Mouse (Mus musculus) CH12.LX (cell line): Measurements from ENCODE around the gene Tns3. TPM values are rescaled to one million over a fixed set of nuclear protein-coding genes. Genes with fewer than 3 reads are reported as not detected.

Experiments used
- DNase-seq: peaks from one replicate; pipeline ENCODE4 v3.0.0-alpha.2; 2013; ENCODE audit errors: extremely low read depth
- H3K27ac ChIP-seq: 2 replicates; pipeline ENCODE4 v1.5.1; 2012; ENCODE audit warnings: low read depth, mild to moderate bottlenecking, control low read depth, moderate library complexity; ENCODE audit not compliant: insufficient read depth
- H3K27me3 ChIP-seq: replicated peaks from 2 replicates; pipeline ENCODE3; 2012; ENCODE audit warnings: inconsistent platforms
- H3K36me3 ChIP-seq, 2 experiments: replicated peaks in 1 of 2; 2 replicates each; pipeline versions ENCODE3 to v1.6.1; 2012; ENCODE audit warnings: inconsistent platforms in 1 of 2, low read length in 1 of 2, mild to moderate bottlenecking in 1 of 2, mixed read lengths in 1 of 2, moderate library complexity in 1 of 2; ENCODE audit not compliant: control insufficient read depth in 1 of 2, insufficient read depth in 1 of 2
- H3K4me1 ChIP-seq, 2 experiments: 2 replicates each; pipeline ENCODE4 v1.6.1; 2012; ENCODE audit warnings: inconsistent platforms in 1 of 2, moderate library complexity in 1 of 2; ENCODE audit not compliant: insufficient read depth in 2 of 2, control insufficient read depth in 1 of 2
- H3K4me2 ChIP-seq: 2 replicates; pipeline ENCODE4 v1.6.1; 2012; ENCODE audit warnings: low read depth, mild to moderate bottlenecking, control low read depth; ENCODE audit not compliant: poor library complexity, insufficient read depth, severe bottlenecking
- H3K4me3 ChIP-seq, 3 experiments: fragments of 150-350 bp in 1 of 3; sonication (generic) in 1 of 3; replicated peaks in 1 of 3; 2 replicates each; pipeline versions ENCODE3 to v1.5.1; 2011 to 2012; ENCODE audit warnings: low read depth in 2 of 3, low read length in 2 of 3, mild to moderate bottlenecking in 2 of 3, moderate library complexity in 2 of 3, control low read depth in 1 of 3, improper control_type of control experiment in 1 of 3, inconsistent platforms in 1 of 3, mixed read lengths in 1 of 3; ENCODE audit not compliant: poor library complexity in 1 of 3
- H3K79me2 ChIP-seq: replicated peaks from 2 replicates; pipeline ENCODE4 v1.6.1; 2012; ENCODE audit warnings: mild to moderate bottlenecking, moderate library complexity; ENCODE audit not compliant: control insufficient read depth, poor library complexity, insufficient read depth, severe bottlenecking; ENCODE audit errors: extremely low read depth
- H3K9ac ChIP-seq: 2 replicates; pipeline ENCODE4 v1.6.1; 2012; ENCODE audit warnings: low read depth, mild to moderate bottlenecking, control low read depth, moderate library complexity; ENCODE audit not compliant: insufficient read depth
- H3K9me3 ChIP-seq: replicated peaks from 2 replicates; pipeline ENCODE3; 2012; ENCODE audit warnings: low read length, inconsistent platforms, mixed read lengths
- BHLHE40 ChIP-seq: IDR thresholded peaks from 2 replicates; pipeline ENCODE4 v1.6.1; 2011; ENCODE audit warnings: mild to moderate bottlenecking, low read depth, low read length, improper control_type of control experiment
- CHD2 ChIP-seq: IDR thresholded peaks from 2 replicates; pipeline ENCODE4 v1.6.1; 2011; ENCODE audit warnings: low read length, improper control_type of control experiment
- CTCF ChIP-seq, 2 experiments: IDR thresholded peaks in 1 of 2; conservative IDR thresholded peaks in 1 of 2; 2 replicates each; pipeline ENCODE4 v1.5.1; 2011 to 2012; ENCODE audit warnings: low read depth in 2 of 2, low read length in 2 of 2, improper control_type of control experiment in 1 of 2, inconsistent platforms in 1 of 2, mild to moderate bottlenecking in 1 of 2, moderate library complexity in 1 of 2
- ELF1 ChIP-seq: IDR thresholded peaks from 2 replicates; pipeline ENCODE4 v1.6.1; 2014; ENCODE audit warnings: low read depth, mild to moderate bottlenecking, inconsistent platforms, low read length, improper control_type of control experiment
- EP300 ChIP-seq: IDR thresholded peaks from 2 replicates; pipeline ENCODE4 v1.6.1; 2011; ENCODE audit warnings: low read length, improper control_type of control experiment
- HCFC1 ChIP-seq: IDR thresholded peaks from 2 replicates; pipeline ENCODE4 v1.6.1; 2012; ENCODE audit warnings: low read depth, mild to moderate bottlenecking, inconsistent platforms, low read length, improper control_type of control experiment
- IRF4 ChIP-seq: IDR thresholded peaks from 2 replicates; pipeline ENCODE4 v1.6.1; 2014; ENCODE audit warnings: low read depth, mild to moderate bottlenecking, inconsistent platforms, low read length, improper control_type of control experiment
- JUND ChIP-seq: conservative IDR thresholded peaks from 2 replicates; pipeline ENCODE4 v1.6.1; 2011; ENCODE audit warnings: low read depth, low read length, improper control_type of control experiment
- MAFK ChIP-seq: IDR thresholded peaks from 2 replicates; pipeline ENCODE4 v1.6.1; 2011; ENCODE audit warnings: low read length, improper control_type of control experiment; ENCODE audit not compliant: insufficient replicate concordance
- MAZ ChIP-seq: IDR thresholded peaks from 2 replicates; pipeline ENCODE4 v1.6.1; 2012; ENCODE audit warnings: low read depth, mild to moderate bottlenecking, inconsistent platforms, low read length, improper control_type of control experiment, moderate library complexity
- MEF2A ChIP-seq: IDR thresholded peaks from 2 replicates; pipeline ENCODE4 v1.6.1; 2014; ENCODE audit warnings: low read depth, mild to moderate bottlenecking, inconsistent platforms, low read length, improper control_type of control experiment, borderline replicate concordance
- MXI1 ChIP-seq: IDR thresholded peaks from 2 replicates; pipeline ENCODE4 v1.6.1; 2011; ENCODE audit warnings: mild to moderate bottlenecking, low read depth, low read length, improper control_type of control experiment
- MYC ChIP-seq: IDR thresholded peaks from 2 replicates; pipeline ENCODE4 v1.6.1; 2011; ENCODE audit warnings: low read depth, mild to moderate bottlenecking, improper control_type of control experiment, low read length
- NELFE ChIP-seq: IDR thresholded peaks from 2 replicates; pipeline ENCODE4 v1.6.1; 2011; ENCODE audit warnings: low read depth, low read length, improper control_type of control experiment
- POLR2AphosphoS2 ChIP-seq: IDR thresholded peaks from 2 replicates; pipeline ENCODE4 v1.6.1; 2011; ENCODE audit warnings: low read depth, low read length, improper control_type of control experiment
- RCOR1 ChIP-seq: conservative IDR thresholded peaks from 2 replicates; pipeline ENCODE4 v1.6.1; 2012; ENCODE audit warnings: low read depth, mild to moderate bottlenecking, inconsistent platforms, low read length, improper control_type of control experiment
- TBP ChIP-seq: conservative IDR thresholded peaks from 2 replicates; pipeline ENCODE4 v1.6.1; 2011; ENCODE audit warnings: low read depth, low read length, improper control_type of control experiment
- TCF12 ChIP-seq: IDR thresholded peaks from 2 replicates; pipeline ENCODE4 v1.6.1; 2014; ENCODE audit warnings: low read depth, mild to moderate bottlenecking, inconsistent platforms, low read length, improper control_type of control experiment
- UBTF ChIP-seq: IDR thresholded peaks from 2 replicates; pipeline ENCODE4 v1.6.1; 2012; ENCODE audit warnings: low read depth, mild to moderate bottlenecking, inconsistent platforms, low read length, improper control_type of control experiment, moderate library complexity
- USF1 ChIP-seq: IDR thresholded peaks from 2 replicates; pipeline ENCODE4 v1.6.1; 2014; ENCODE audit warnings: low read depth, mild to moderate bottlenecking, inconsistent platforms, low read length, improper control_type of control experiment
- USF2 ChIP-seq: conservative IDR thresholded peaks from 2 replicates; pipeline ENCODE4 v1.6.1; 2011; ENCODE audit warnings: low read depth, low read length, improper control_type of control experiment
- ZC3H11A ChIP-seq: IDR thresholded peaks from 2 replicates; pipeline ENCODE4 v1.6.1; 2012; ENCODE audit warnings: low read depth, mild to moderate bottlenecking, inconsistent platforms, low read length, improper control_type of control experiment
- ZKSCAN1 ChIP-seq: IDR thresholded peaks from 2 replicates; pipeline ENCODE4 v1.6.1; 2012; ENCODE audit warnings: low read depth, inconsistent platforms, low read length, improper control_type of control experiment, borderline replicate concordance
- ZMIZ1 ChIP-seq: IDR thresholded peaks from 2 replicates; pipeline ENCODE4 v1.6.1; 2012; ENCODE audit warnings: low read depth, mild to moderate bottlenecking, inconsistent platforms, low read length, improper control_type of control experiment
- ZNF384 ChIP-seq: IDR thresholded peaks from 2 replicates; pipeline ENCODE4 v1.6.1; 2012; ENCODE audit warnings: low read depth, low read length, improper control_type of control experiment, inconsistent platforms
- dilution Hi-C: fragments of 300-500 bp; cut with MboI; formaldehyde crosslinking; loops from 2 replicates; pipeline ENCODE4 v1.14.3; 2020; ENCODE audit warnings: low sequenced_read_pairs; ENCODE audit not compliant: extremely low pct_unique_long_range_greater_than_20kb, extremely low pct_ligation_motif_present
- in situ Hi-C: fragments of 300-500 bp; cut with MboI; formaldehyde crosslinking; loops from 3 replicates; pipeline ENCODE4 v1.14.3; 2019; ENCODE audit warnings: low sequenced_read_pairs, low pct_ligation_motif_present, low pct_unique_long_range_greater_than_20kb, mixed read lengths
- polyA plus RNA-seq: library from polyadenylated mRNA; unstranded; fragments of >175 nt; gene quantifications from 2 replicates; pipeline ENCODE4 v1.2.1, GENCODE M21; 2012; ENCODE audit warnings: low read depth; ENCODE audit not compliant: insufficient read length
- total RNA-seq, 2 experiments: library from RNA; depleted of rRNA; stranded (reverse); fragments of 300-350 nt in 1 of 2; fragments of >200 nt in 1 of 2; gene quantifications; 2 replicates each; pipeline ENCODE4 v1.2.3; 2012 to 2014

Tns3 gene
- total and polyA plus RNA-seq, 3 experiments, result 0.03 to 1.3 (median 0.33) TPM

GRCm38 (mm10) chr11:8434366-8434765 lies 230.0 kb downstream of the Tns3 start:
- H3K9me3 ChIP-seq, result no peaks in the 10 kb centered on the region
- H3K9ac ChIP-seq, result no peak overlapping the region
- H3K4me2 ChIP-seq, result no peak overlapping the region
- H3K4me1 ChIP-seq, result no peaks in the 10 kb centered on the region
- no peaks in the 10 kb centered on the region for H3K79me2 ChIP-seq
- dilution Hi-C loops, result no loop called here
- no peak overlapping the region for H3K4me3 ChIP-seq
- no peak for DNase-seq
- H3K36me3 ChIP-seq, result no peaks in the 10 kb centered on the region
- in situ Hi-C loops, result no loop called here
- H3K27me3 ChIP-seq, result peaks cover 72% of the 10 kb centered on the region
- H3K27ac ChIP-seq, result no peak overlapping the region
- no peak for TF ChIP-seq ZKSCAN1
- TF ChIP-seq MXI1, result no peak
- TF ChIP-seq NELFE, result no peak
- TF ChIP-seq MAFK, result no peak
- TF ChIP-seq BHLHE40, result no peak
- no peak for TF ChIP-seq HCFC1
- no peak for TF ChIP-seq ZC3H11A
- no peak for TF ChIP-seq IRF4
- no peak for TF ChIP-seq USF2
- TF ChIP-seq POLR2AphosphoS2, result no peak
- no peak for TF ChIP-seq CHD2
- no peak for TF ChIP-seq CTCF (conservative IDR thresholded peaks at IDR 0.05 in 1 of 2, IDR thresholded peaks at IDR 0.05 in 1 of 2; ENCODE audit: low read depth in 2 of 2, low read length in 2 of 2)
- no peak for TF ChIP-seq MEF2A
- no peak for TF ChIP-seq USF1
- no peak for TF ChIP-seq ZMIZ1

- no peaks in the 10 kb centered on the region for H3K36me3 ChIP-seq
- H3K9ac ChIP-seq, result no peak overlapping the region
- dilution Hi-C loops, result no loop called here
- H3K4me2 ChIP-seq, result no peak overlapping the region
- H3K27me3 ChIP-seq, result peaks cover 70% of the 10 kb centered on the region
- no peak overlapping the region for H3K27ac ChIP-seq
- H3K79me2 ChIP-seq, result no peaks in the 10 kb centered on the region
- no peaks in the 10 kb centered on the region for H3K9me3 ChIP-seq
- no peaks in the 10 kb centered on the region for H3K4me1 ChIP-seq
- TF ChIP-seq MAFK (no peak), MYC (no peak), ELF1 (no peak), MEF2A (no peak), MXI1 (no peak), MAZ (no peak), TBP (no peak), JUND (no peak), RCOR1 (no peak), EP300 (no peak), UBTF (no peak), ZKSCAN1 (no peak), ZNF384 (no peak), HCFC1 (no peak), CTCF (conservative IDR thresholded peaks at IDR 0.05 in 1 of 2, IDR thresholded peaks at IDR 0.05 in 1 of 2; ENCODE audit: low read depth in 2 of 2, low read length in 2 of 2) (no peak), ZC3H11A (no peak), USF2 (no peak), TCF12 (no peak), POLR2AphosphoS2 (no peak)
- H3K4me3 ChIP-seq, result no peak overlapping the region
- DNase-seq, result no peak
- in situ Hi-C loops, result no loop called here
These were observed 230.9 kb downstream of the Tns3 start for GRCm38 (mm10) chr11:8433443-8433842.
